Mouse (Mus musculus): Measurements from ENCODE around the gene Syce1l.
A peak's percentile ranks its signal among the peaks of the same experiment; 100 is the strongest.

Gene Syce1l

DNA sequence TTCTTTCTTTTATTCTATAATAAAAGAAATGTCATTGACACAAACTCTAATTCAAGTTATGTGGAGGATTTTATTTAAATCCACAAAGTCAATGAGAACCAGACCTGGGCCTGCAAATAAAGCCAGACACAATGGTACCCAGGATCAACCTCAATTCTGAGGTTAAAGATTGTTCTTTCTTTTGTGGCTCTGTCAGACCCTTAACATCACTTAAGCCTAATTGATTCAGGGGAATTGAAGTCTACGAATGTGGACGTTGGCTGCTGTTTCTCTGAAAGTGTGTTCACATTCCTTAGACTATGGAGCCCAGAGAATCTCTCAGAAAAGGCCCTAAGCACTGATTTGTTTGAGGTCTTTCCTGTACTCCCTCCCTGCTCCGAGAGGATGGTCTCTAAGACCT, 30.3 kb downstream of the Syce1l start:
- DNase-seq (ENCODE audit: low read depth), result no peak

DNA sequence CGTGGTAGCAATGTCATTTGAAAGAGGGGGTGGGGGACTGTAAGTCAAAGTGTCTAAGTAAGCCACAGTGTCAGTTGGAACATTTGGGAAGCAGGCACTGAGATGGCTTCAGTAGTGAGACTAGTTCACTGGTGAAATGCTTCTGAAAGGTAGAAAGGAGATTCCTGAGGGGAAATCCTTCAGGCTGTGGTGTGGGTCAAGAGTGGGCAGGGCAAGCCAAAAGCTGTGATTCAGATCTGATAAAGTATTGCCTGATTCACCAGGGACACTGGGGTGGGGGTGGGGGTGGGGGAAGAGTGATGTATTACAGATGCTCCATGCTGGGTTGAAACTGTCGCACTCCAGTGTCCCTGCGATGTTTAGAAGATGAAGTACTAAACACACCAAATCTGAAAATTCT, 31.6 kb downstream of the Syce1l start:
- DNase-seq (ENCODE audit: low read depth), result no peak

DNA sequence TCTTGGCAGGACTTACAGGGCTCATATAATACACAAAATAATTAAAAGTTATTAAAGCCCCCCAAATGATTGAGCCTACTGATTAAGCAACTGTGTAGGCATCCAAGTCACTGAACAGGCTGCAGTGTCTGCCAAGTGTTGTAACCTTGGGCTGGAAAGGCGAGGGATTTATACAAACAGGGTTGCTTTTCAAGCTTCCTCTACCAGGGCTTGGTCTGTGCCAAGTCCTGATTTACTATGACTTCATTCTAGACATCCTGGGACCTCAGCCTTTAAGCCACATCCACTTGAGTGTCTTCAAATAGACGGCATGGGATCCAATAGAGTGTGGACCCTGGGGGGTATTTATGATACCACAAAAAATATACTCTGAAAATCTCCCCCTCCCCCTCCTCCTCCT, 32.3 kb downstream of the Syce1l start:
- DNase-seq (ENCODE audit: low read depth), result no peak

DNA sequence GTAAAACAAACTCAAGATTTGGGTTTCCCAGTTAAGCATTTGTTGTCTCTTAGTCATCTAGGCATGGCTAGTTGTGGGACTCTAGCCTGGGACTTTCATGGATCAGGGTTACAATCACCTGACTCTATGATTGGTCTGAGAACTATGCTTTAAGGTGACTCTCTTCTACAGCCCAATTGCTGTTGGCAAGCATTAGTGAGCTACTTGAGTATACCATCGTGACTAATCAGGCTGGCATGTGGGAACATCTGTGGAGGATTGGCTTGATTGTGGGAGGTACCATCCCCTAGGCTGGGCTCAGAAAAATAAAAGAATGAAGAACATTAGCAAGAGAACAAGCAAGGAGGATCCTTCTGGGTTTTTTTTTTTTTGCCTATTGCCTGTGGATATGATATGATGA, 33.8 kb downstream of the Syce1l start:
- DNase-seq (ENCODE audit: low read depth), result no peak

DNA sequence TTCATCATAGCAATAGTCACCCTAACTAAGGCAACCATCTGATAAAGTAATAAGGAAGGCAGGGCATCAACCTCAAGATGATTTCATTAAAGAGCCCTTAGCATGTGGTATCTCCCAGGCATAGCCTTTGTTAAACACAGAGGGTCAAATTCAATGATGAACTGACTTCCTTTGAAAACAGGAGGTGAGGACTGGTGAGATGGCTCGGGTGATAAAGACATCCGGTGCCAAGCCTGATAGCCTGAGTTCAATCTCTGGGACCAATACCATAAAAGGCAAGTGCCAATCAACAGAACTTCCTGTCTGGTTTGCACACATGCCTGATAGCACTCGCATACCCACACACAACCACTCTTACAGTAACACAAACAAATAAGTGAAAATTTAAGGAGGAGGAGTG, 36.3 kb downstream of the Syce1l start:
- peak; percentile 51 for DNase-seq (ENCODE audit: low read depth)

DNA sequence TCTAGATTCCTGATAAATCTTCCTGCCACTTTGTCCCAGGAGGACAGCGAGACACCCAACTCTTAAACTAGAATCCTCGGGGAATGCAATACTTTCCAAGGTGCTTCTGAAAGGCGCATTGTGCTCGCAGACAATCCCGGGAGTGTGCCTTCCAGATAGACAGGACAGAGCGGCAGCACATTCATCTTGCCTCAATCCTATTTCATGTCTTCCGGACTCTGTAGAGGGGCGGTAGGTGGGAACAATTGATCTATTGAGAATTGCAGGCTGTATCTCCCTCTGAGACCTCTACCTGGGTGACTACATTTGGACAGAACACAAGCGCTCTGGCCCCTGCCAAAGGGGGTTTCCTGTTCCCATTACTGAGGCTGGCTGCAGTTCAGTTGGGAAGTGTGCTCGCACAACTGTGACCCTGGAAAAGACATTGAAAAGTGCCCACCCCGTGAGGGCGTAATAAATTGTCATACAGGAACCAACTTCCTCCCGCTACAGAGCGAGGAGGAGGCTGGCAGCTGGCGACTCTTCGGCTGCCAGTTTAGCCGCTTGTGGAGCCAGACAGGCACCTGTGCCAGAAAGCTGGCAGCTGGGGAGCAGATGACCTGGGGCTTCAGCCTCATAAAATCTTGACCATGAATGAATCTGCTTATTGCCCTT, 45.0 kb downstream of the Syce1l start:
- no peak for DNase-seq (ENCODE audit: low read depth)

DNA sequence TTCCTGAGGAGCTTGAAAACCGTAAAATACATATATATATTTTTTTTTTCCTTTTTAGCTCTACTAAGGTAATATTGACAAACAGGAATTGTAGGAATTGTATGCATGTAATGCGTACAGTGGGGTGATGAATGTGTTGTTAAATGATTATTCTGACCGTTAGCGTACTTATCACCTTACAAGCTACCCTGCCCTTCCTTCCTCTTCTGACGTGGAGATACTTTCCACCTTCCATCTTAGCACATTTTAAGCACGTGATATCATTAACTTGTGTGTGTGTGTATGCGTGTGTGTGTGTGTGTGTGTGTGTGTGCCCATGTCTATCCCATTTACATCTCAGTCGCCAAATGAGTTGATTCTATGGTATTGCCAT, 45.5 kb downstream of the Syce1l start:
- no peak for DNase-seq (ENCODE audit: low read depth)

DNA sequence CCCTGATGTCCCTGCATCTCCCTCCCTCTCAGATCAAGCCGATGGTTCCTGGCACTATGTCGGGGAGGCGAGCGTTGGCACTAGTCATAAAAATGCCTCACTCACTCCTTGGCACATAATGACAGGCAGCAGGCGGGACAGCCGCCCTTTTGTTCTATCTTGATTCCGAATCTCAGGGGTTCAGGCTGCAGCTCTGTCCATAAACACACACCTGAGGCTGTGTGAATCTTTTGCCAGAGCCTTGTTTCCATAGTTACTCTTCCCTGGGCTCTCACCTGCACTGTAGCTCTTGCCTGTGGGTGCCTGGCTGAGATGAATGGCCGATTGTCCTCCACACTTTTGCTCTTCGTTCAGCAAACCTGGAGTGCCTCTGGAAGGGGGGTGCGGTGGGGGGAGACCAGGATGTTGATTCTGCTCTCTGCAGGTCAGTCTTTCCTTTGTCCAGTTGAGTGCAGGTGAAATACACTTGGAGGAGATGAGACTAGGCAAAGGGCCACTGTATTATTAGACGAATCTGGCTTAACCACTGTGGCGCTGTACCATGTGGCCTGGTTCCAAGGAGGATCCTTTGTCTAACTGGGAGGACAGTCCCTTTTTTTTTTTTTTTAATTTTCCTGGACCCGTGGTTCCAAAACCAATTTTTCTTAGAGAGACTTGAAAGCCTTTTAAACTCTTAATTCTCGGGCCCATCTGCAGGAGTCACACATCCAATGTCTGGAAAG, 48.8 kb downstream of the Syce1l start:
- DNase-seq (ENCODE audit: low read depth), result no peak

DNA sequence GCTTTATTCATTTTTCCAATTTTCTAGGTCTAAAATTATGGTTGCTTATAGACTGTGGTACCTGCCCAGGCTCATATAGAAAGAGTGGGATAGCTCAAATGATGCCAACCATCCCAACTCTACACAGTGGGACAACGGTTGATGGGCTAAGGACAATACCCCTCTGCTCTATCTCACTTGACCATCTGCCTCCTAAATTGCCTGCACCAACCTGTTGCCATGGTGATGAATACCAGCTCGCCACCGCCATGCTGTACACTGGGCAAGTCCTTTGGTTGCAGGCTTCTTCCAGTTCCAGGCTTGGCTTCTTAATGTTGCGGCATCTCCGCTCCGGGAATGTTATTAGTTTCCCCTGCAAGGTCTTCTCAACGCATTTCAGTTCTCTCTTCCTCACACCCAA, 62.0 kb downstream of the Syce1l start:
- DNase-seq (ENCODE audit: low read depth), result no peak
